Mouse (Mus musculus): Measurements from ENCODE around the gene Zfp612.

The Zfp612 gene

DNA sequence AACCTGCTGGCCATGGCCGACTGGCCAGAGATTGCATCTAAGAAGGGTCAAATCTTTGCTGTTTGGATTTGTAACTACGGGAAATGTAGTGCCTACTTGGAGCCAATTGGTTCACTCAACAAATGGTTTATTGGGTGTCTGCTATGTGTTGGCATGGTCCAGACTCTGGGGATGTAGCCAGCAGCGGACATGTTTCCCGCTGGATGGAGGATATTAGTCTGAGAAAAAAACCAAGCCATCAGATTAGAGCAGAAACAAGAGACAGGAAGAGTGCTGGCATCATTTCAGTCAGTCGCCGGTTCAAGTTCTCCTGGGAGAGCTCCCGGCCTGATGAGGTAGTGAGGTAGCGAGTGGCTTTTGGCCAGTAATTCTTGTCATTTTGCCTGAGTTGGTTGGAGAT, 54.7 kb downstream of the Zfp612 start:
- no peak for DNase-seq (ENCODE audit: inconsistent ontology term)

DNA sequence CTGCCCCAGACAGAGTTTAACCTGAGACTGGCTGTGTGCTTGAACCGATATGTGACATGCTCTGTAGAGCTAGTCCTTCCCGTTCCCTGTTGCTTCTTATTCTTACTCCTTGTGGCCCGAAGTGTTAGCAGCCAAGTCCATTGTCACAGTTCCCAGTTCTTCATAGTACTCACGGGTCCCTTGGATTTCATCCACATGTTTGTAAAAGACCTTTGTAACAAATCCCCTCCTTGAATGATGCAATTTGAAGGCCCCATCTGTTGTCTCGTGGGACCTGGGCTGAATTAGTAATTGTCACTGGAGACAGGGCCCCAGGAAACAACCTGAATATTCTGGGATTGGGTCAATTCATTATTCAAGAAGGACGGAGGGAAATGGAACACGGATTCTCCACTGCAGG, 56.0 kb downstream of the Zfp612 start:
- no peak for DNase-seq (ENCODE audit: inconsistent ontology term)

DNA sequence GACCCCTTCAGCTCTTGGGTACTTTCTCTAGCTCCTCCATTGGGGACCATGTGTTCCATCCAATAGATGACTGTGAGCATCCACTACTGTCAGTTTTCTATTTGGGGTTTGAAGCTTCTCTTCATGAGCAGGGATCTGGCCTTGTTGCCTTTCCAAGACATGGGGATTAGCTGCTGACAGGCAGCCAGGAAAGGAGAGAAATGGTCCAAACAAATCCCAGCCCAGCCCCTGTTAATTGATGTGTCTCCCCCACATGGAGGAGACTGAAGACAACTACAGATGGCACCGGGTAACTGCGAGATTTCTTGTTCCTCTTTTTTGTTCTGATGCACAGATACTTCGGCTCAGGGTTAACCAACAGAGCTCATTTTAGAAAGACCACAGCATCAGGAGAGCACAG, 60.6 kb downstream of the Zfp612 start:
- DNase-seq (ENCODE audit: inconsistent ontology term), result no peak

DNA sequence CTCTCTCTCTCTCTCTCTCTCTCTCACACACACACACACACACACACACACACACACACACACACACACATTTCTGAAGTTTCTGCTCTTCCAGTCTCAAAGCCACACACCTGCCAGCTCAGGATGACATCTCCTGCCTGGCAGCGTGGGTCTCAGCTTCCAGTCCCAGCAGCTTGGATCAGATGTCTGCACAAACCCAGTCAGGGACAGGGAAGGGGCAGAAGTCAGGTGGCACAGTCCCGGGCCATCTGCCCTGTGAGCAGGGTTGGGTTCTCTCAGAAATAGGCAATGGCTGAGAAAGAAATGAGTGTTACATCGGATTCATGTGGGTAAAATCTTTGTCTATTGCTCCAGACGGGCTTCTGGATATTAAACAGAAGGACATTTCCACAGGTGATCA, 61.2 kb downstream of the Zfp612 start:
- no peak for DNase-seq (ENCODE audit: inconsistent ontology term)

Measured in Muller cell, postnatal 12 days (primary cell).